Mouse (Mus musculus): ENCODE results near the gene Gm43720.

DNA sequence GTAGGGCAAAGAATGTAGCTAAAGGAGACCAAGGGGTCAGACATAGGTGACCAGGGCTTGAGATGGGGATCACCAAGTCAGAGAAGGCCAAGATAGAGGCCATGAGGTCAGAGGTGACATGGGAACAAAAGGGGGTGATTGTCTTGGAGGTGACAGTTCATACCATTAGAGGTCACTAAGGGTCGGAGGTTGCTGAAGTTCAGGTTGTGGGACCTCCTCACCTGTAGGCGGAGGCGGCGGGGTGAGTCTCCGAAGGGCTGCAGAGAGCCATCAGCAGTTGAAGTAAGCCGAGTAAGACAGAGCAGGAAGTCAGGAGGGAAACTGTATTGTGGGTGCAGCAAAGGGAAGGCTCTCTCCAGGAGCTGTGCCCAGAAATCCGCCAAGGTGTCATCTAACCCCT is 1.8 kb downstream of the Gm43720 start:
- TF ChIP-seq POLR2A (IDR thresholded peaks at IDR 0.05; ENCODE audit: extremely low read depth, insufficient read depth, low read length) (no peak), CTCF (IDR thresholded peaks at IDR 0.05; ENCODE audit: extremely low read depth, insufficient read depth, low read length) (no peak)

Measured in cortical plate, adult 2 months (tissue).